Mouse (Mus musculus) frontal cortex, postnatal 14 days (tissue): ENCODE results near the gene Sfxn4.

Experiments used
- DNase-seq, 2 experiments: peaks; one replicate each; pipeline ENCODE4 v3.0.0; 2022; ENCODE audit warnings: low spot score in 2 of 2

Gene Sfxn4

GRCm38 (mm10) chr19:60837747-60838146 lies 23.5 kb downstream of the Sfxn4 start:
- DNase-seq, result peak; percentile 16 to 33

- DNase-seq, result no peak
Measured at GRCm38 (mm10) chr19:60818677-60819076, 42.6 kb downstream of the Sfxn4 start.

- no peak for DNase-seq
Measured at GRCm38 (mm10) chr19:60813133-60813532, 48.1 kb downstream of the Sfxn4 start.

GRCm38 (mm10) chr19:60812036-60812389 lies 49.3 kb downstream of the Sfxn4 start:
- no peak for DNase-seq

- peak; percentile 83 for DNase-seq
Measured at GRCm38 (mm10) chr19:60811098-60812035, 49.9 kb downstream of the Sfxn4 start, which contains the start of gene Fam45a. Fam45a (plus strand) TSS chr19:60811585.

- DNase-seq, result no peak
Measured at GRCm38 (mm10) chr19:60809927-60810326, 51.4 kb downstream of the Sfxn4 start.

GRCm38 (mm10) chr19:60804903-60805302 lies 56.4 kb downstream of the Sfxn4 start:
- no peak for DNase-seq

- DNase-seq, result no peak
Measured at GRCm38 (mm10) chr19:60799867-60800569, 61.3 kb downstream of the Sfxn4 start.

- DNase-seq, result no peak
Measured at GRCm38 (mm10) chr19:60797415-60797814, 63.9 kb downstream of the Sfxn4 start.

- no peak for DNase-seq
Measured at GRCm38 (mm10) chr19:60795244-60795643, 66.0 kb downstream of the Sfxn4 start.

- no peak for DNase-seq
Measured at GRCm38 (mm10) chr19:60793170-60793707, 68.0 kb downstream of the Sfxn4 start.

- no peak for DNase-seq
Measured at GRCm38 (mm10) chr19:60791164-60791563, 70.1 kb downstream of the Sfxn4 start.

GRCm38 (mm10) chr19:60790551-60791161 lies 70.6 kb downstream of the Sfxn4 start, which contains the start of gene Eif3a:
Eif3a (minus strand) TSS chr19:60790658.
- DNase-seq, result peak; percentile 89 to 94

- DNase-seq, result peak; percentile 22 to 38
Measured at GRCm38 (mm10) chr19:60789919-60790506, 71.3 kb downstream of the Sfxn4 start.

GRCm38 (mm10) chr19:60789452-60789851 lies 71.8 kb downstream of the Sfxn4 start:
- no peak for DNase-seq

GRCm38 (mm10) chr19:60788214-60788960 lies 72.9 kb downstream of the Sfxn4 start:
- no peak for DNase-seq

GRCm38 (mm10) chr19:60787465-60788150 lies 73.7 kb downstream of the Sfxn4 start:
- DNase-seq, result no peak
